Comparison of ENCODE assay signal across 8 mouse cellular contexts in genomic region chr10:12868189-12869028, GRCm38 (mm10). TPM values are rescaled to one million over a fixed set of nuclear protein-coding genes. Genes with fewer than 3 reads are reported as not detected.
DNase-seq lines count a peak whose midpoint lies in the region; ATAC-seq and TF ChIP-seq lines count a peak whose summit lies in the region.

No protein-coding gene starts in this region.

- peak overlapping the region; percentile 81 for H3K27ac ChIP-seq in intestine, embryonic 14.5 days (ENCODE audit: low read depth)
- H3K27ac ChIP-seq in liver, postnatal 0 days (ENCODE audit: low read depth) = peak overlapping the region; percentile 99
- H3K27ac ChIP-seq in neural tube, embryonic 12.5 days = 0 out of 2 replicates have a peak overlapping the region, but pooled peaks have one; percentile 11

- no peaks in the 10 kb centered on the region for H3K27me3 ChIP-seq in intestine, embryonic 14.5 days (replicated peaks; ENCODE audit: control insufficient read depth, insufficient read depth, low read length)
- no peaks in the 10 kb centered on the region for H3K27me3 ChIP-seq in liver, postnatal 0 days (ENCODE audit: insufficient read depth, low read length)
- no peaks in the 10 kb centered on the region for H3K27me3 ChIP-seq in neural tube, embryonic 12.5 days (replicated peaks)

- peak; percentile 98 for DNase-seq in 3134 (ENCODE audit: extremely low read depth, insufficient read length, low spot score)
- peak; percentile 50 for DNase-seq in WW6 (ENCODE audit: low read depth, low spot score)
- DNase-seq in cerebellum, postnatal 4 days (ENCODE audit: low spot score in 2 of 2) = peak; percentile 29 to 42
- DNase-seq in gastrocnemius, postnatal 36 days = peak; percentile 70 to 72
- peak; percentile 87 for DNase-seq in intestine, embryonic 14.5 days (ENCODE audit: low spot score)
- DNase-seq in liver, postnatal 0 days = peak; percentile 84
- peak; percentile 45 to 50 for DNase-seq in thymus, postnatal 10 days (ENCODE audit: low spot score in 2 of 2)

- H3K4me3 ChIP-seq in intestine, embryonic 14.5 days (ENCODE audit: low read depth, low read length) = peak overlapping the region; percentile 83
- peak overlapping the region; percentile 82 for H3K4me3 ChIP-seq in liver, postnatal 0 days (ENCODE audit: low read depth, low read length)
- peak overlapping the region; percentile 65 for H3K4me3 ChIP-seq in neural tube, embryonic 12.5 days

- H3K4me2 ChIP-seq in intestine, embryonic 14.5 days (ENCODE audit: low read length) = peak overlapping the region; percentile 85
- peak overlapping the region; percentile 90 for H3K4me2 ChIP-seq in liver, postnatal 0 days (ENCODE audit: low read depth, low read length)
- H3K4me2 ChIP-seq in neural tube, embryonic 12.5 days (replicated peaks) = peak overlapping the region; percentile 91

- H3K9me3 ChIP-seq in intestine, embryonic 14.5 days (ENCODE audit: control insufficient read depth, low read length) = no peaks in the 10 kb centered on the region
- no peaks in the 10 kb centered on the region for H3K9me3 ChIP-seq in liver, postnatal 0 days (ENCODE audit: low read length)
- no peaks in the 10 kb centered on the region for H3K9me3 ChIP-seq in neural tube, embryonic 12.5 days

- no peak for TF ChIP-seq EP300 in liver, postnatal 0 days (IDR thresholded peaks at IDR 0.05; ENCODE audit: low read depth)

- under 1% methylated on average over 39 of the region's 41 CpGs for WGBS in intestine, embryonic 14.5 days
- under 1% methylated on average over 40 of the region's 41 CpGs for WGBS in liver, postnatal 0 days (ENCODE audit: insufficient replicate concordance)
- WGBS in neural tube, embryonic 12.5 days = under 1% methylated on average over 41 of the region's 41 CpGs

- peaks cover 21% of the 10 kb centered on the region for H3K4me1 ChIP-seq in intestine, embryonic 14.5 days (replicated peaks; ENCODE audit: control insufficient read depth, insufficient read depth, low read length)
- peaks cover 14% of the 10 kb centered on the region for H3K4me1 ChIP-seq in liver, postnatal 0 days (ENCODE audit: insufficient read depth)
- H3K4me1 ChIP-seq in neural tube, embryonic 12.5 days = peaks cover 13% of the 10 kb centered on the region

- intact Hi-C loops in gastrocnemius, postnatal 36 days (cut with DNase I) = loop anchor here (2.0 to 10.0 kb wide), 4 partner anchors 54 to 184 kb away; no protein-coding TSS in a partner anchor

- peak; percentile 85 for ATAC-seq in intestine, embryonic 14.5 days (replicated peaks; ENCODE audit: low FRiP score, low TSS enrichment, low read depth)
- peak; percentile 74 for ATAC-seq in liver, postnatal 0 days
- peak; percentile 80 for ATAC-seq in neural tube, embryonic 12.5 days (ENCODE audit: low FRiP score, low read depth)

- no peak for TF ChIP-seq CTCF in liver, postnatal 0 days (IDR thresholded peaks at IDR 0.05; ENCODE audit: low read depth)

- H3K9ac ChIP-seq in intestine, embryonic 14.5 days (ENCODE audit: low read length) = peak overlapping the region; percentile 82
- H3K9ac ChIP-seq in liver, postnatal 0 days (replicated peaks) = peak overlapping the region; percentile 84
- peak overlapping the region; percentile 72 for H3K9ac ChIP-seq in neural tube, embryonic 12.5 days

- no peaks in the 10 kb centered on the region for H3K36me3 ChIP-seq in intestine, embryonic 14.5 days (ENCODE audit: control insufficient read depth, insufficient read depth, low read length)
- H3K36me3 ChIP-seq in liver, postnatal 0 days (replicated peaks; ENCODE audit: insufficient read depth, low read length) = no peaks in the 10 kb centered on the region
- H3K36me3 ChIP-seq in neural tube, embryonic 12.5 days = no peaks in the 10 kb centered on the region

RNA-seq across cellular contexts. Expression of gene Utrn, which starts 0.8 kb away (rescaled TPM):
- 10 to 100 TPM; 21.8 to 21.9 TPM for total RNA-seq in gastrocnemius, postnatal 36 days (2021)
- 55.1 and 55.5 TPM in 2 replicates for polyA plus RNA-seq in intestine, embryonic 14.5 days (2014; fragmentation: Nextera tagmentation; extraction: Ambion mirVana)
- 8.0 and 9.7 TPM in 2 replicates for polyA plus RNA-seq in liver, postnatal 0 days (2015; fragmentation: Nextera tagmentation; extraction: Ambion mirVana)
- polyA plus RNA-seq in neural tube, embryonic 12.5 days (2016; fragmentation: Nextera tagmentation; extraction: Ambion mirVana) = 44.4 and 44.6 TPM in 2 replicates

Comparison
In these comparisons a context has a peak if more than half of its experiments do, and no peak if none do; other contexts are left out.
1. Peak in every context shown above with its lines: DNase-seq, ATAC-seq, H3K4me3 ChIP-seq and H3K27ac ChIP-seq.
2. DNase-seq: peak in every context shown above with its lines; median percentile 98 in 3134; 87 in intestine, embryonic 14.5 days; 84 in liver, postnatal 0 days; 71 in gastrocnemius, postnatal 36 days; 50 in WW6; 48 in thymus, postnatal 10 days; 36 in cerebellum, postnatal 4 days.
3. H3K27ac ChIP-seq: peak in every context shown above with its lines; median percentile 99 in liver, postnatal 0 days; 81 in intestine, embryonic 14.5 days; 11 in neural tube, embryonic 12.5 days.